Mouse (Mus musculus): ENCODE measurements around the gene Tbc1d8b. TPM values are rescaled to one million over a fixed set of nuclear protein-coding genes. Genes with fewer than 3 reads are reported as not detected.

The Tbc1d8b gene
- 0.97 and 0.99 TPM in 2 replicates for total RNA-seq (2014; rRNA removed)
- polyA plus RNA-seq (2015; fragmentation: Nextera tagmentation; extraction: Ambion mirVana) = 0.39 and 0.63 TPM in 2 replicates

DNA sequence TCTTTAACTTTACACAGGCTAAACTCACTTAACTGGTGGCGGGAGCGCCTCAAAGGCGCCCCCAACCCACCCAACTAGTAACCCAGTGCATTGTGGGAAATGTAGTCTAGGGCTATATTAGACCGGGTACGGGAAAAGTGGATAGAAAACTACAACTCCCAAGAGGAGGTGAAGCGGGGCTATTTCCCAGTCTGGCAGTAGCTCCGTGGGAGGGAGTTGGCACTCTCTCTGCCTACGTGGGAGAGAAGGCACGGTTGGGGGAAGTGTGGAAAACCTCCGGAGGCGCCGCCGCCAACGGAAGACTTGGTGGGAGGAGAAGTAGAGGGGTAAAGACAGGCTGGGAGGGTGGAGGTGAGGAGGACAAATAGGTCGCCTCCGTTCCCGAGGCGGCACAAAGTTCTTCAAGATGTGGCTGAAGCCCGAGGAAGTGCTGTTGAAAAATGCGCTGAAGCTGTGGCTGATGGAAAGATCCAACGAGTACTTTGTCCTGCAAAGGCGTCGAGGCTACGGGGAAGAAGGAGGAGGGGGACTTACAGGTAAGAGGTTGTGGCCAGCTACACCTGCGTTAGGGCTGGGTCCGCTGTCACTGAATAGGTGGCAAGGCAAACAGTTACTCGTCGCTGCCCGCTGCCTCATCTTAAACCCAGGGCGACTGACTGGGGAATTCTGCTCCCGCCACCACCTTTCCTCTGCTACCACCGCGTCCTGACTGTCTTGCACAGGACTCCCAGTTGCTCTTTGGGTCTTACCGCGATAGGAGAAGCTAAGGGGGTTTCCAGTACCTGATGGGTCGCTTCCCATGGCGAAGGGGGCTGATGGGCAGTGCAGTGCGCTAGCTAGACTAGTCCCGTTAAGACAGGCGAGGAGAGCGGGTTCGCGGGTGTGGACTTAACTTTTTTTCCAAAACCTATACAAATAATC, at the start of gene Tbc1d8b:
Gene Tbc1d8b, plus strand, starts transcription at position 222 of the 921 bp plus-strand sequence.
- 20% methylated on average over 43 of the region's 43 CpGs for WGBS
- no peak for TF ChIP-seq CTCF (IDR thresholded peaks at IDR 0.05; ENCODE audit: low read depth)
- 0 out of 2 replicates have a peak within 1 kb of the TSS, but pooled peaks have one; percentile 28 for H3K9ac ChIP-seq (replicated peaks; ENCODE audit: low read length)
- H3K27ac ChIP-seq = no peak within 1 kb of the TSS
- H3K4me3 ChIP-seq (ENCODE audit: low read length) = peak within 1 kb of the TSS; percentile 48
- ATAC-seq (peak; percentile 99), DNase-seq (ENCODE audit: low spot score) (peak; percentile 92)
- H3K4me1 ChIP-seq (ENCODE audit: insufficient read depth, low read length) = no peaks in the 10 kb centered on the region
- H3K27me3 ChIP-seq (ENCODE audit: insufficient read depth, low read length) = no peaks in the 10 kb centered on the region
- H3K4me2 ChIP-seq (ENCODE audit: low read depth, low read length) = peak within 1 kb of the TSS; percentile 76
- no peaks in the 10 kb centered on the region for H3K36me3 ChIP-seq (ENCODE audit: insufficient read depth, low read length)
- H3K9me3 ChIP-seq (ENCODE audit: low read length) = no peaks in the 10 kb centered on the region

DNA sequence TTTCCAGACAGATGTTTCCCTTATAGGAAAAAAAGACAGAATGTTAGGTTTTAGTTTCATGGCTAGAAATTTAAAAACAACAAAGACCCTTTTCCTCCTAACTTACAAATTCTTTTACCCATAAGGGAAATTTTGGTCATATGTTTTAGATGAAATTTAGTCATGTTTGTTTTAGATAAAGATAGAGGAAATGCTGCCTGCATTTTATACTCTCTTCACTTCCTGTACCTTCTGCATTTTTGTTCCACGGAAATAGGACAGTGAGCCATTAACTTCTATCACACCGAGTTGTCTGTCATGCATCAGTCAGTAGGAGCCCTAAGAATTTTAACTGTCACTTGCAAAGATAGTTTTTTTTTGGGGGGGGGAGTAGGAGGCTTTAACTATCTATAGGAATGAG, 45.1 kb upstream of the Tbc1d8b start:
- Histone ChIP-seq H3K9ac (replicated peaks; ENCODE audit: low read length) (no peak overlapping the region), H3K4me1 (ENCODE audit: insufficient read depth, low read length) (no peaks in the 10 kb centered on the region), H3K27ac (no peak overlapping the region), H3K4me3 (ENCODE audit: low read length) (no peak overlapping the region), H3K27me3 (ENCODE audit: insufficient read depth, low read length) (no peaks in the 10 kb centered on the region), H3K9me3 (ENCODE audit: low read length) (no peaks in the 10 kb centered on the region), H3K36me3 (ENCODE audit: insufficient read depth, low read length) (no peaks in the 10 kb centered on the region), H3K4me2 (ENCODE audit: low read depth, low read length) (no peak overlapping the region)
- TF ChIP-seq CTCF (IDR thresholded peaks at IDR 0.05; ENCODE audit: low read depth) = no peak
- DNase-seq (ENCODE audit: low spot score) = no peak
- 61% methylated on average over 2 of the region's 2 CpGs for WGBS
- ATAC-seq = no peak

DNA sequence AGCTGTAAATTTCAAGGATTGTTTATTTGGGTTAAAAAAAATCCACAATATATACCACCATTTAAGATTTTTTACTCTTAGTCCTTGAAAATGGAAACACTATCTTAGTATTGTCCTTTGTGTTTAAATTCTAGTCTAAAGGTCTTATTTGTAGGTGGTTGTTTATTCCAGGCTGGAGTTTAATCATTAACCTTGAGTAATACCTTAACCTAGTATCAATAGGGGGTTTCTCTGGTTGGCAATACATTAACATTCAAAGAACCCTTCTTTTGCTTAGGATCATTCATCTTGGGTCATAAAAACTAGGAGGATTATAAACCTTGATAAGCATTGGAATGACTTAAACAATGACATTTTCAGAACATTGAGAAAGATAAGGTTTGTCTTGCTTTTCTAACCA, 44.4 kb upstream of the Tbc1d8b start:
- no peaks in the 10 kb centered on the region for H3K36me3 ChIP-seq (ENCODE audit: insufficient read depth, low read length)
- no peaks in the 10 kb centered on the region for H3K4me1 ChIP-seq (ENCODE audit: insufficient read depth, low read length)
- H3K4me3 ChIP-seq (ENCODE audit: low read length) = no peak overlapping the region
- DNase-seq (ENCODE audit: low spot score) (no peak), ATAC-seq (no peak)
- no peak overlapping the region for H3K9ac ChIP-seq (replicated peaks; ENCODE audit: low read length)
- no peaks in the 10 kb centered on the region for H3K27me3 ChIP-seq (ENCODE audit: insufficient read depth, low read length)
- no peak overlapping the region for H3K27ac ChIP-seq
- H3K4me2 ChIP-seq (ENCODE audit: low read depth, low read length) = no peak overlapping the region
- TF ChIP-seq CTCF (IDR thresholded peaks at IDR 0.05; ENCODE audit: low read depth) = no peak
- H3K9me3 ChIP-seq (ENCODE audit: low read length) = no peaks in the 10 kb centered on the region

DNA sequence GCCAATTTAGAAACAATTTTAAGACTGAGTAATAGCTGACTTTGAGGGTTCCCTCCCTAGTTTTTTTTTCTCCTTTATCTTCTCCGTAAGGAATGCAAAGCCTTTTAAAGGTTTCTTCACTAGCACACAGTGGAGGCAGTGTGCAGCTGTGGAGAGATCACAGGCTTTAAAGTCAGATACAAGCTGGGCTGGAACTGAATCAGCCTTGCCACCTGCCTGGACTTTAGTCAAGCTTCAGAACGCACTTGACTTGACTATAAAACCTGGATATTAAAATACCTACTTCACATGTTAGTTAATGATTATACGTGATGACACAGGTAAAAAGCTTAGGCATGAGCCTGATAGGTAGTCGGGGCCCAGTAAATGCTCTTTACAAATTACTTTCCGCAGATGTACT, 32.6 kb upstream of the Tbc1d8b start:
- ATAC-seq (no peak), DNase-seq (ENCODE audit: low spot score) (no peak)
- Histone ChIP-seq H3K4me1 (ENCODE audit: insufficient read depth, low read length) (no peaks in the 10 kb centered on the region), H3K4me2 (ENCODE audit: low read depth, low read length) (no peak overlapping the region), H3K27me3 (ENCODE audit: insufficient read depth, low read length) (no peaks in the 10 kb centered on the region), H3K9me3 (ENCODE audit: low read length) (no peaks in the 10 kb centered on the region), H3K4me3 (ENCODE audit: low read length) (no peak overlapping the region), H3K36me3 (ENCODE audit: insufficient read depth, low read length) (no peaks in the 10 kb centered on the region), H3K27ac (no peak overlapping the region), H3K9ac (replicated peaks; ENCODE audit: low read length) (no peak overlapping the region)
- no peak for TF ChIP-seq CTCF (IDR thresholded peaks at IDR 0.05; ENCODE audit: low read depth)
- 74% methylated on average over 5 of the region's 5 CpGs for WGBS

DNA sequence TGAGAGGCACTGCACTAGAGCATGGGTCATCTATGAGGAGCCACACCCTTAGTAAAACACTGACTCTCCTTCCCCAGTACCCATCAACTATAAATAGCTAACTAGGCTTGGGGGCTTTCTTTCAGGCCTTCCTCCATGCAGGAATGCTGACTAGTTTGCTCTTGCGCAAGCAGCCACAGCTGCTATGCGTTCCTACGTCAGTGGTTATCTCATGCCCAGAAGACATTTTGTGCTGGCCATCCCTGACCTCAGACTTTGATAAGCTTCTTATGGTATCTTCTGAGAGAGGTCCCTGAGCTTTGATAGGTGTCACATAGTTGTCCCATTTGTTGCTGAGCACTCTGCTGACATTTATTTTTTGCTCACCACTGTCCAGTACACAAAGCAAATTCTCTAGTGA, 31.5 kb upstream of the Tbc1d8b start:
- Histone ChIP-seq H3K9me3 (ENCODE audit: low read length) (no peaks in the 10 kb centered on the region), H3K4me3 (ENCODE audit: low read length) (no peak overlapping the region), H3K4me1 (ENCODE audit: insufficient read depth, low read length) (no peaks in the 10 kb centered on the region), H3K4me2 (ENCODE audit: low read depth, low read length) (no peak overlapping the region), H3K27me3 (ENCODE audit: insufficient read depth, low read length) (no peaks in the 10 kb centered on the region), H3K27ac (no peak overlapping the region), H3K9ac (replicated peaks; ENCODE audit: low read length) (no peak overlapping the region), H3K36me3 (ENCODE audit: insufficient read depth, low read length) (no peaks in the 10 kb centered on the region)
- no peak for DNase-seq (ENCODE audit: low spot score)
- no peak for ATAC-seq
- WGBS = 92% methylated on average over 3 of the region's 3 CpGs
- no peak for TF ChIP-seq CTCF (IDR thresholded peaks at IDR 0.05; ENCODE audit: low read depth)

DNA sequence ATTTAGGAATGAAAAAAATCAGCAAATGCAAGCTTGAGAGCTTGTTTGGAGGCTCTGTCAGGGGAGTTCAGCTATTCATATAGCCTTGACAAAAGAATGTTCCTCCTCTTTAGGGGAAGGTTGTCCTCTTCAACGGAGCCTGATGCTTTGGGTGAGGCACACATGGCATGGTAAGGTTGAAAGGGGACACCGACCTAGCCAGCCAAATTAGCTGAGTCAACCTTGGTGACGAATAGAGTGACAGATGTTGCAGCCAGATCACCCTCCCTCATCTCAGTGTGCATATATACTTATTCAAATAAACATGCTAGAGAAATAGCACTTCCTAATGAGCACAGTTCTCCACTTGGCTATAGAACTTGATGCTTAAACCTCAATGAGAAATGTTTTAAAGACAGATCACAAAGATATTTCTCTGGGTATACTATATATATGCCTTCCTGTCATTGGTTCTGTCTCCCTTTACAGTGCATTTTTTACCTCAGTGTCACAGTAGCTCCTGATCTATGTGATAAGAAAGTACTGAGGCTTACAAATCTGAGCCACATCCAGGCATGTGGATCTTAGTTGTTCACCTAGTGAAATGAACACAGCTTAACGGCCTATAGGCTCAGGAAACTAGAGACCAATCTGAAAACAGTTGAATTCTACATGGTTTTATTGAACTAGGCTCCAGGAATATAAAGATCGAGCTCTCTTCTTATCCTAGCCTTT, 30.3 kb upstream of the Tbc1d8b start:
- H3K27me3 ChIP-seq (ENCODE audit: insufficient read depth, low read length) = no peaks in the 10 kb centered on the region; the same call in 1 of the 2 replicates
- no peak overlapping the region for H3K4me2 ChIP-seq (ENCODE audit: low read depth, low read length)
- no peaks in the 10 kb centered on the region for H3K4me1 ChIP-seq (ENCODE audit: insufficient read depth, low read length)
- no peak for TF ChIP-seq CTCF (IDR thresholded peaks at IDR 0.05; ENCODE audit: low read depth)
- 71% methylated on average over 5 of the region's 5 CpGs for WGBS
- H3K36me3 ChIP-seq (ENCODE audit: insufficient read depth, low read length) = no peaks in the 10 kb centered on the region
- no peaks in the 10 kb centered on the region for H3K9me3 ChIP-seq (ENCODE audit: low read length)
- no peak overlapping the region for H3K27ac ChIP-seq
- ATAC-seq = no peak
- H3K4me3 ChIP-seq (ENCODE audit: low read length) = no peak overlapping the region
- no peak for DNase-seq (ENCODE audit: low spot score)
- H3K9ac ChIP-seq (replicated peaks; ENCODE audit: low read length) = no peak overlapping the region
